Mouse (Mus musculus) heart, postnatal 0 days (tissue): ENCODE data around the gene Arpp21. TPM values are rescaled to one million over a fixed set of nuclear protein-coding genes. Genes with fewer than 3 reads are reported as not detected.

Experiments
- ATAC-seq: fragments of 200-750 bp; cut with Nextera tagmentation; 2 replicates; pipeline ENCODE4 v1.8.0; 2017; ENCODE audit warnings: low read depth, moderate number of reproducible peaks, moderate library complexity; ENCODE audit not compliant: insufficient read depth
- DNase-seq: peaks from one replicate; pipeline ENCODE4 v3.0.0-alpha.2; 2016; ENCODE audit warnings: low spot score
- H3K27ac ChIP-seq: fragments of 300-500 bp; sonication (generic); 2 replicates; pipeline ENCODE4 v1.5.1; 2014; ENCODE audit warnings: low read depth, mild to moderate bottlenecking
- H3K27me3 ChIP-seq: fragments of 300-500 bp; sonication (generic); 2 replicates; pipeline ENCODE4 v1.6.1; 2014; ENCODE audit warnings: low read length, mixed read lengths; ENCODE audit not compliant: control insufficient read depth, insufficient read depth
- H3K36me3 ChIP-seq: fragments of 300-500 bp; sonication (generic); replicated peaks from 2 replicates; pipeline ENCODE4 v1.6.1; 2014; ENCODE audit warnings: low read length, mixed read lengths; ENCODE audit not compliant: control insufficient read depth, insufficient read depth
- H3K4me1 ChIP-seq: fragments of 300-500 bp; sonication (generic); 2 replicates; pipeline ENCODE4 v1.6.1; 2014; ENCODE audit warnings: antibody characterized with exemption; ENCODE audit not compliant: control insufficient read depth, insufficient read depth
- H3K4me2 ChIP-seq: fragments of 300-500 bp; sonication (generic); 2 replicates; pipeline ENCODE4 v1.6.1; 2014; ENCODE audit warnings: low read depth, mild to moderate bottlenecking, low read length, moderate library complexity
- H3K4me3 ChIP-seq: fragments of 300-500 bp; sonication (generic); 2 replicates; pipeline ENCODE4 v1.5.1; 2014; ENCODE audit warnings: low read depth, low read length
- H3K9ac ChIP-seq: fragments of 300-500 bp; sonication (generic); replicated peaks from 2 replicates; pipeline ENCODE4 v1.6.1; 2014; ENCODE audit warnings: low read depth, low read length, mixed read lengths
- H3K9me3 ChIP-seq: fragments of 300-500 bp; sonication (generic); replicated peaks from 2 replicates; pipeline ENCODE4 v1.6.1; 2016; ENCODE audit warnings: low read length; ENCODE audit not compliant: control insufficient read depth
- CTCF ChIP-seq: IDR thresholded peaks from 2 replicates; pipeline ENCODE4 v1.5.1; 2016; ENCODE audit warnings: antibody characterized with exemption, control low read depth, low read depth
- EP300 ChIP-seq: IDR thresholded peaks from 2 replicates; pipeline ENCODE4 v1.6.1; 2016; ENCODE audit warnings: antibody characterized with exemption, low read depth
- WGBS: fragments of 180-500 bp; shearing (Covaris S2); extraction: QIAGEN DNeasy Blood & Tissue Kit; methylation state at CpG from one replicate; pipeline ENCODE4 v1.1.7; 2014; 5-methylcytosine and 5-hydroxymethylcytosine counted together
- polyA plus RNA-seq: library from polyadenylated mRNA; unstranded; fragments of >200 nt; fragmentation: Nextera tagmentation; extraction: Ambion mirVana; gene quantifications from 2 replicates; pipeline ENCODE4 v1.2.1, GENCODE M21; 2015
- total RNA-seq: library from RNA; depleted of rRNA; stranded (reverse); fragments of >200 nt; gene quantifications from 2 replicates; pipeline ENCODE4 v1.2.3, GENCODE M21; 2014; ENCODE audit warnings: low replicate concordance

Arpp21 gene
- total and polyA plus RNA-seq, 2 experiments from 2014 or later, result 0.99 to 2.7 TPM

DNA sequence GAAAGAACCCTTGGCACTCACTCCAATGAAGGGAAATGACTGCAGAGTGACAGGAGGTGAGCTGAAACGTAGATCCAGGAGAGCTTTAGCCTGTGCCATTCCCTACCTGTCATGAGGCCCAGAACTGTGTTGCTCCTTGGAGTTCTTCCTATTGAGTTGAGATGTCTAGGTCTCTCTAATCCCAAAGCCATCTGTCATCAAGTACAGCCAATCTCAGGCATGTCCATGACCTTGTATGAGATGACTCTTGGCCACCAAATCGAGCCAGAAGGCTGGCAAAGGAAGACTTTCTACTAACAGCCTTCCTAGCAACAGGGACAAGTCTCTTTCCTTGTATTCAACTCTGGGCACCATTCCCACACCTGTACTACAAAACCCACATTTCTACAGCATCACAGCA, 25.0 kb upstream of the Arpp21 start:
- Histone ChIP-seq H3K4me1 (no peaks in the 10 kb centered on the region), H3K27me3 (no peaks in the 10 kb centered on the region), H3K27ac (no peak overlapping the region), H3K9me3 (no peaks in the 10 kb centered on the region), H3K4me3 (no peak overlapping the region), H3K4me2 (no peak overlapping the region), H3K36me3 (no peaks in the 10 kb centered on the region), H3K9ac (no peak overlapping the region)
- WGBS, result 72% methylated on average over 2 of the region's 2 CpGs
- TF ChIP-seq EP300 (no peak), CTCF (no peak)
- no peak for ATAC-seq
- DNase-seq, result no peak

DNA sequence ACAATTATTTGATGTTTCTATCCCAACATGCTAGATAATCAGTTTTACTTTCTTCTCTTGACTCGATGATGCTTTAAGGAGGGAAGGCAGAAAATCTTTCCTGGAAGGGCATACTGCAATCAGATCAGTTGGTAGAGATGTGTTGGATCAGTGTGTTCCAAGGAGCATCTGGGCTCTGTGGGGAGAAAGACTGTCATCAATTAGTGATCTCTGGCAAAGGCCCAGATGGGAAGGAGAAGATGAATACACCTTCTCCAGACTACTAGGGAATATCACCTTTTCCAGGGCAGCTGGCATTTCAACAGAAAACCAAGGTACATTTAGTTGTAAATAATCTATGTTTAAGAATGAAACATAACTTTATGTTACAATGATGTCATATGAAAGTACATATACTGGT, 22.8 kb upstream of the Arpp21 start:
- ATAC-seq (no peak), DNase-seq (no peak)
- no peaks in the 10 kb centered on the region for H3K4me1 ChIP-seq
- no peak for TF ChIP-seq CTCF
- TF ChIP-seq EP300, result no peak
- WGBS, result 78% methylated on average over 1 of the region's 1 CpGs
- no peak overlapping the region for H3K4me2 ChIP-seq
- no peak overlapping the region for H3K9ac ChIP-seq
- H3K36me3 ChIP-seq, result no peaks in the 10 kb centered on the region
- H3K27ac ChIP-seq, result no peak overlapping the region
- no peak overlapping the region for H3K4me3 ChIP-seq
- H3K9me3 ChIP-seq, result no peaks in the 10 kb centered on the region
- no peaks in the 10 kb centered on the region for H3K27me3 ChIP-seq

GRCm38 (mm10) chr9:112255971-112256370, 20.2 kb upstream of the Arpp21 start:
- Histone ChIP-seq H3K27ac (no peak overlapping the region), H3K36me3 (no peaks in the 10 kb centered on the region), H3K4me1 (no peaks in the 10 kb centered on the region), H3K4me3 (no peak overlapping the region), H3K27me3 (no peaks in the 10 kb centered on the region), H3K9ac (no peak overlapping the region), H3K4me2 (no peak overlapping the region), H3K9me3 (no peaks in the 10 kb centered on the region)
- 55% methylated on average over 2 of the region's 2 CpGs for WGBS
- no peak for DNase-seq
- ATAC-seq, result no peak
- TF ChIP-seq EP300 (no peak), CTCF (no peak)

- H3K27me3 ChIP-seq, result no peaks in the 10 kb centered on the region
- H3K4me2 ChIP-seq, result no peak overlapping the region
- H3K27ac ChIP-seq, result no peak overlapping the region
- WGBS, result 53% methylated on average over 1 of the region's 1 CpGs
- DNase-seq (no peak), ATAC-seq (no peak)
- no peak for TF ChIP-seq EP300
- no peak for TF ChIP-seq CTCF
- H3K36me3 ChIP-seq, result no peaks in the 10 kb centered on the region
- no peak overlapping the region for H3K9ac ChIP-seq
- no peaks in the 10 kb centered on the region for H3K9me3 ChIP-seq
- no peaks in the 10 kb centered on the region for H3K4me1 ChIP-seq
- H3K4me3 ChIP-seq, result no peak overlapping the region
These were observed 18.0 kb upstream of the Arpp21 start for GRCm38 (mm10) chr9:112253730-112254129.

GRCm38 (mm10) chr9:112251857-112252256, 16.1 kb upstream of the Arpp21 start:
- Histone ChIP-seq H3K4me3 (no peak overlapping the region), H3K27ac (no peak overlapping the region)
- no peak for DNase-seq

DNA sequence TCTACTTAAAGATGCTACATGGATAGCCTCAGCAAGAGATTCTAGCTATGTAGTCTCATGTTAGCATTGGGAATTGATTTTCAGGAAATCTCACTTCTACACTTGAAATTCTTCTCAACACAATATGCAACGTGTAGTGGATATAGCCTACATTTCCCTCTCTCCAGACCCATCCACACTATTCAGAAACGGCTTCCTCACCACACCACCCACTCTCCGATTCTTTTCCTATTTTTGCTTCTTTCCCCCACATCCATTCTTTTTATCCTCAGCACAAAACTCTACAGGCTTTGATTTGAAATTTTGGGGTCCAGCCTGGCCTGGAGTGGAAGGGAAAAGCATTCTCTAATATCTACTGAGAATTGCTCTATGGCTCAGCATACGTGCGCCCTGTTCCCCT, 15.6 kb upstream of the Arpp21 start:
- no peak for ATAC-seq
- WGBS, result 81% methylated on average over 5 of the region's 5 CpGs

More at GRCm38 (mm10) chr9:112251857-112252256, 16.1 kb upstream of the Arpp21 start:
- no peaks in the 10 kb centered on the region for H3K4me1 ChIP-seq
- H3K27me3 ChIP-seq, result no peaks in the 10 kb centered on the region
- H3K9ac ChIP-seq, result no peak overlapping the region
- TF ChIP-seq EP300 (no peak), CTCF (no peak)
- no peak overlapping the region for H3K4me2 ChIP-seq
- no peaks in the 10 kb centered on the region for H3K36me3 ChIP-seq
- 70% methylated on average over 3 of the region's 3 CpGs for WGBS
- no peak for ATAC-seq
- no peaks in the 10 kb centered on the region for H3K9me3 ChIP-seq

More for the DNA sequence above, 15.6 kb upstream of the Arpp21 start:
- H3K9me3 ChIP-seq, result no peaks in the 10 kb centered on the region
- H3K4me3 ChIP-seq, result no peak overlapping the region
- no peaks in the 10 kb centered on the region for H3K4me1 ChIP-seq
- no peaks in the 10 kb centered on the region for H3K27me3 ChIP-seq
- no peak overlapping the region for H3K27ac ChIP-seq
- H3K9ac ChIP-seq, result no peak overlapping the region
- no peak overlapping the region for H3K4me2 ChIP-seq
- no peak for DNase-seq
- H3K36me3 ChIP-seq, result no peaks in the 10 kb centered on the region
- no peak for TF ChIP-seq CTCF
- TF ChIP-seq EP300, result no peak
